Comparison of ENCODE assay signal across 25 mouse cellular contexts in the genomic region with DNA sequence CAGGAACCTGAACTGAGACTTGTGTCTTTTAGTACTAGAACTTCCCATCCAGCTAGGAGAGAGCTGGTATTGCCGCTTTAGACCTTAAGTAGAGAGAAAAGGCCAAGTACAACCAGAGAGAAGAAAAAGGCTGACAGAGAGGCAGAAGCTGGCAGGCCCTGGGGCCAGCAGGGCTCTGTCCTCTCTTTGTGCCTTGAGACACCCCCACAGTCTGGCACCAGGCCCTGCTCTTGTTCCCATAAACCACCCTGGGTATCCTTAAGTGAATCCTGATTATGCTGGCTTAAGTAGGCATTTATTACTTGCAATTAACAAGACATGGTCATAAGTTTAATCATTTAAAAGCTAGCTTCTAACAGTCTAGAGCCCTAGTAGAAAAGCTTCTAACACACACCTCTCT. TPM values are rescaled to one million over a fixed set of nuclear protein-coding genes. Genes with fewer than 3 reads are reported as not detected.
DNase-seq lines count a peak whose midpoint lies in the region; TF ChIP-seq lines count a peak whose summit lies in the region.
"Had no signal": no experiment of that assay in that cellular context is flagged by ENCODE, and none has a peak within 500 bp of the region (broad histone marks: within the 10 kb centered on the region; RNA-seq: fewer than 3 reads in every experiment).

No protein-coding gene starts in this region.

- intact Hi-C loops in gastrocnemius, adult 2 months (cut with DNase I) = no loop called here

- peak; percentile 9 for DNase-seq in cerebellum, adult 11-12 months
- DNase-seq in cerebellum, postnatal 4 days (ENCODE audit: low spot score in 2 of 2) = no peak
- peak; percentile 64 for DNase-seq in gastrocnemius, adult 2 months
- no peak for DNase-seq in gastrocnemius, postnatal 4 days (ENCODE audit: low spot score in 2 of 2)
- peak; percentile 34 for DNase-seq in urinary bladder, postnatal 14 days (ENCODE audit: low spot score)
- no peak for DNase-seq in urinary bladder, postnatal 10 days (ENCODE audit: low spot score)
- no peak for DNase-seq in B cell, adult 2 months
- DNase-seq in lung, postnatal 4 days = no peak
- DNase-seq: adrenal gland, postnatal 14 days; forebrain, postnatal 0 days; heart, postnatal 36 days; kidney, adult 9 months; kidney, postnatal 14 days; layer of hippocampus, adult 9-11 months; thymus, adult 2 months; thymus, postnatal 36 days had no signal

- H3K4me3 ChIP-seq in gastrocnemius, adult 2 months = peak overlapping the region; percentile 0; the same call in 1 of the 2 replicates
- H3K4me3 ChIP-seq: erythroblast, embryonic 14.5 days; forebrain, embryonic 12.5 days; heart, embryonic 10.5 days; limb, embryonic 12.5 days; lung, embryonic 15.5 days; midbrain, embryonic 12.5 days had no signal

- H3K27ac ChIP-seq in gastrocnemius, adult 2 months = peak overlapping the region; percentile 91
- H3K27ac ChIP-seq: forebrain, embryonic 12.5 days; heart, embryonic 10.5 days; hindbrain, embryonic 14.5 days; limb, embryonic 12.5 days; lung, embryonic 15.5 days; midbrain, embryonic 12.5 days had no signal

- TF ChIP-seq CTCF in gastrocnemius, adult 2 months (IDR thresholded peaks at IDR 0.05) = no peak

RNA-seq across cellular contexts. Expression of a gene that starts 42.7 kb away (rescaled TPM):
- under 1 TPM; 0.39 to 0.69 TPM for total RNA-seq in gastrocnemius, adult 2 months (2021)
- total RNA-seq in gastrocnemius, postnatal 4 days (2021) = 1 to 10 TPM; 1.4 to 8.0 TPM
- total RNA-seq: G1E; heart, postnatal 36 days; megakaryocyte, adult 5-6 weeks had no signal

RNA-seq across cellular contexts. Expression of a gene that starts 43.3 kb away (rescaled TPM):
- total RNA-seq in gastrocnemius, adult 2 months (2021) = 10 to 100 TPM; 54.9 to 57.8 TPM
- 10 to 100 TPM; 41.0 to 46.1 TPM for total RNA-seq in gastrocnemius, postnatal 4 days (2021)

Comparison
In these comparisons a context has a peak if more than half of its experiments do, and no peak if none do; other contexts are left out.
1. DNase-seq: peak in cerebellum, adult 11-12 months (single experiment), gastrocnemius, adult 2 months (single experiment) and urinary bladder, postnatal 14 days (single experiment); none in cerebellum, postnatal 4 days (0 of 2), gastrocnemius, postnatal 4 days (0 of 2), urinary bladder, postnatal 10 days (single experiment), B cell, adult 2 months (0 of 2) and lung, postnatal 4 days (0 of 2).